ENCODE assay signal across 16 mouse cellular contexts in the genomic region with DNA sequence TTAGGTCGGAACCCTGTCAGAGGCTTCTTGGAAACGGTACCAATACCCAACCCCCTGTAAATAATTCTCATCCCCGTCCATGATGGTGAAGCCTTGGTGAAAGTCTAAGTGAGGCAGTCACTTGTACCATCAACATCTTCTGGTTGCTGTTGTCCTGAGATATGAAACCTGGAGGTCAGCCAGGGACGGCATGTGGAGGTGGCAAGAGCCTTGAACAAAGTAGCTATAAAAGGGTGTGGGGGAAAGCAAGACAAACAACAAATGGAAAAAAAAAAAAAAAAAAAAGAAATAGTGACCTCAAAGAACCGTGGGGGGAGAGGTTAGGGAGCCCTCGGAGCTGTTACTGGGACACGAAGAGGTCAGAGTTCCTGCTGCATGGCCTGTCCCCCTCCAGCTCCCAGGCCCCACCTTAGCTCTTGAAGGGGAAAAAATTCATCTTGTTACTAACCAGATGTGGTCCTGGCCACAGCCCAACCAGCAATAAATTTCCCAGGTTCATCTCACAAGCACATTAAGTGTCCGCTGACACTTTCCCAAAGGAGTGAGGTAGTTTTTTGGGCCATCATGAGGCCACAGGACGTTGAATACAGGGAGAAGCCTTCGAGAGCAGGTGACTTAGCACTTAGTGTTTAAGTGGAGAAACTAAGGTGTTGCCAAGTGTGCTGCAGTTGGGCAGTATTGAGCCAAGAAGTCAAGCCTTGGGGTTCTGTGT. TPM values are rescaled to one million over a fixed set of nuclear protein-coding genes. Genes with fewer than 3 reads are reported as not detected.
DNase-seq lines count a peak whose midpoint lies in the region; ATAC-seq lines count a peak whose summit lies in the region.
"Had no signal": no experiment of that assay in that cellular context is flagged by ENCODE, and none has a peak within 500 bp of the region (broad histone marks: within the 10 kb centered on the region; RNA-seq: fewer than 3 reads in every experiment).

No protein-coding gene starts in this region.

- H3K4me1 ChIP-seq in heart, embryonic 13.5 days = peaks cover 32% of the 10 kb centered on the region
- no peaks in the 10 kb centered on the region for H3K4me1 ChIP-seq in midbrain, embryonic 16.5 days (ENCODE audit: control insufficient read depth, insufficient read depth, low read length)
- H3K4me1 ChIP-seq: forebrain, embryonic 13.5 days had no signal

- H3K27ac ChIP-seq in heart, embryonic 13.5 days (replicated peaks) = peak overlapping the region; percentile 32
- no peak overlapping the region for H3K27ac ChIP-seq in midbrain, embryonic 16.5 days (ENCODE audit: low read length)
- H3K27ac ChIP-seq: forebrain, embryonic 13.5 days; neural tube, embryonic 15.5 days had no signal

- no peaks in the 10 kb centered on the region for H3K9me3 ChIP-seq in heart, embryonic 13.5 days
- no peaks in the 10 kb centered on the region for H3K9me3 ChIP-seq in midbrain, embryonic 16.5 days (replicated peaks; ENCODE audit: control insufficient read depth, low read length, poor library complexity, severe bottlenecking)
- H3K9me3 ChIP-seq: forebrain, embryonic 13.5 days; neural tube, embryonic 15.5 days had no signal

- H3K4me2 ChIP-seq in heart, embryonic 13.5 days = no peak overlapping the region
- no peak overlapping the region for H3K4me2 ChIP-seq in midbrain, embryonic 16.5 days (ENCODE audit: low read length)
- H3K4me2 ChIP-seq: forebrain, embryonic 13.5 days; neural tube, embryonic 15.5 days had no signal

- H3K9ac ChIP-seq in heart, embryonic 13.5 days = no peak overlapping the region
- H3K9ac ChIP-seq in midbrain, embryonic 16.5 days (ENCODE audit: low read depth, low read length) = no peak overlapping the region
- H3K9ac ChIP-seq: forebrain, embryonic 13.5 days; neural tube, embryonic 15.5 days had no signal

- intact Hi-C loops in heart, postnatal 14 days (cut with DNase I) = no loop called here

- 0 out of 2 replicates have a peak, but pooled peaks cover 3% of the 10 kb centered on the region for H3K36me3 ChIP-seq in heart, embryonic 13.5 days
- no peaks in the 10 kb centered on the region for H3K36me3 ChIP-seq in midbrain, embryonic 16.5 days (ENCODE audit: control insufficient read depth, insufficient read depth, low read length)
- H3K36me3 ChIP-seq: neural tube, embryonic 15.5 days had no signal

- no peak for DNase-seq in heart, postnatal 14 days
- DNase-seq in kidney, postnatal 36 days = peak; percentile 17 to 41
- no peak for DNase-seq in kidney, postnatal 14 days
- DNase-seq in brain, adult 2 months (ENCODE audit: low read depth, low spot score) = peak; percentile 29
- DNase-seq in spleen, postnatal 4 days (ENCODE audit: low spot score in 2 of 2) = peak; percentile 76 to 79
- no peak for DNase-seq in c-Kit-positive CD71-positive TER-119-positive erythroid progenitor cells, embryonic 14.5 days (ENCODE audit: low spot score)
- DNase-seq: adrenal gland, postnatal 14 days; cerebellum, adult 11 months; heart, adult 11 months; kidney, adult 9 months; layer of hippocampus, postnatal 36 days; thymus, postnatal 25 days had no signal

- no peaks in the 10 kb centered on the region for H3K27me3 ChIP-seq in heart, embryonic 13.5 days (replicated peaks)
- H3K27me3 ChIP-seq in midbrain, embryonic 16.5 days (ENCODE audit: control insufficient read depth, insufficient read depth, low read depth, low read length) = no peaks in the 10 kb centered on the region
- H3K27me3 ChIP-seq: forebrain, embryonic 13.5 days; neural tube, embryonic 15.5 days had no signal

- 26% methylated on average over 10 of the region's 10 CpGs for WGBS in heart, embryonic 13.5 days
- 67% methylated on average over 10 of the region's 10 CpGs for WGBS in midbrain, embryonic 16.5 days

- no peak overlapping the region for H3K4me3 ChIP-seq in heart, embryonic 13.5 days
- H3K4me3 ChIP-seq in midbrain, embryonic 16.5 days (ENCODE audit: low read depth, low read length) = no peak overlapping the region
- H3K4me3 ChIP-seq: forebrain, embryonic 13.5 days; neural tube, embryonic 15.5 days had no signal

- no peak for ATAC-seq in heart, embryonic 13.5 days (ENCODE audit: extremely low read depth, insufficient number of reproducible peaks, low FRiP score, low TSS enrichment)
- no peak for ATAC-seq in midbrain, embryonic 16.5 days
- ATAC-seq: forebrain, embryonic 13.5 days had no signal

RNA-seq across cellular contexts. Expression of gene Dpf3, which starts 53.4 kb away (rescaled TPM):
- polyA plus RNA-seq in heart, embryonic 13.5 days (2015; fragmentation: Nextera tagmentation; extraction: Ambion mirVana) = 18.8 and 23.1 TPM in 2 replicates
- 10 to 100 TPM; 20.7 to 26.0 TPM for total RNA-seq in heart, postnatal 14 days (2021)
- 19.3 and 20.9 TPM in 2 replicates for polyA plus RNA-seq in midbrain, embryonic 16.5 days (2015; fragmentation: Nextera tagmentation; extraction: Ambion mirVana)

Comparison
In these comparisons a context has a peak if more than half of its experiments do, and no peak if none do; other contexts are left out.
1. DNase-seq: peak in kidney, postnatal 36 days (2 of 2), brain, adult 2 months (single experiment) and spleen, postnatal 4 days (2 of 2); none in heart, postnatal 14 days (0 of 2), kidney, postnatal 14 days (single experiment) and c-Kit-positive CD71-positive TER-119-positive erythroid progenitor cells, embryonic 14.5 days (single experiment).